Mouse (Mus musculus) ovary, postnatal 10 days (tissue): Measurements from ENCODE around the gene Slc3a2.

ENCODE experiments used
- DNase-seq: peaks from one replicate; pipeline ENCODE4 v3.0.0; 2022; ENCODE audit warnings: low spot score

Gene Slc3a2

DNA sequence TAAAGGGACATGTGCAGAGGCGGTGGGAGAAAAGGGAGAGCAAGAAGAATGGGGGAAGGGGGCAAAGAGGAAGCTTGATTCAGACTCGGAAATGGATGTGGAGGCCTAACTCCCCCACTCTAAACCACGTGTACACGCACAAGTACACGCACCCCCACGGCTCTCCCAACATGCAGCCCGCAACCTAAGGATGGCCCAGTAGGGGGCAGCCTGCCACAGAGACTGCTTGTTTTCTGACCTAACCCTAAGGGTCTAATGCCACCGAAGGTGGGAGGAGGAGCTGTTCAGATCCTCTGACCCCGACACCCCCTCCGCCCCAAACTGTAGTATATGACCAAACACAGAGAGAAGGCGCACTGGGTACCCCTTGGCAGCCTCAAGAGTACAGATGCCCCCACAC lies 60.8 kb downstream of the Slc3a2 start:
- no peak for DNase-seq

DNA sequence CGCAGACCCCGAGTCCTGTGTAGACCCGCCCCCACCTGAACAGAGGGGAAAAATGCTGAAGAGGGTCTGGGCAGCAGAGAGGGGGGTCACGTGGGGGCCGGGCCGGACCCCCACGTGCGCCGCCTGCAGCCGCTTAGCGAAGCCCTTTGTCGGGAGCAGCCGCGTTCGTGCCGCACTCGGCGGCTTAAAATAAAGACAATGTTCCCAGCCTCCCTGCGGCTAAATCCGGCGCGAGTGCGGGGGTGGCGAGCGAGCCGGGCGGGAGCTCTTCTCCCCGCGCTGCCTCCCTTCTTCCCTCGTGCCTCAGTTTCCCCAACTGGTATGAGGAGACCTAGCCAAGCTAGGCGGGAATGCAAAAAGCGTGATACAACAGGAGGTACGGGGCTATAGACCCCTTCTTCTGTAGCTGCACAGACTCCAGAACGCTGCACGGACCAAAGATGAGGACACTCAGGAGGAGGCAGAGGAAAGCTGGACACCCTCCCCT lies 61.3 kb downstream of the Slc3a2 start:
- no peak for DNase-seq
